ENCODE assay signal across 9 mouse cellular contexts in genomic region chr2:38797087-38797624, GRCm38 (mm10).
A peak's percentile ranks its signal among the peaks of the same experiment; 100 is the strongest.
DNase-seq lines count a peak whose midpoint lies in the region; ATAC-seq and TF ChIP-seq lines count a peak whose summit lies in the region.
"Had no signal": no experiment of that assay in that cellular context is flagged by ENCODE, and none has a peak within 500 bp of the region (broad histone marks: within the 10 kb centered on the region; RNA-seq: fewer than 3 reads in every experiment).

No protein-coding gene starts in this region.

- no peaks in the 10 kb centered on the region for H3K9me3 ChIP-seq in lung, postnatal 0 days (ENCODE audit: low read length)
- H3K9me3 ChIP-seq: heart, embryonic 13.5 days had no signal

- H3K9ac ChIP-seq in lung, postnatal 0 days (replicated peaks; ENCODE audit: low read depth) = no peak overlapping the region
- H3K9ac ChIP-seq: heart, embryonic 13.5 days had no signal

- no peaks in the 10 kb centered on the region for H3K36me3 ChIP-seq in lung, postnatal 0 days (ENCODE audit: insufficient read depth, low read length)
- H3K36me3 ChIP-seq: heart, embryonic 13.5 days had no signal

- H3K4me3 ChIP-seq in lung, postnatal 0 days (ENCODE audit: low read depth, low read length) = no peak overlapping the region
- H3K4me3 ChIP-seq: heart, embryonic 13.5 days had no signal

- H3K27ac ChIP-seq in lung, postnatal 0 days (ENCODE audit: low read length) = no peak overlapping the region
- H3K27ac ChIP-seq: heart, embryonic 13.5 days had no signal

- H3K4me2 ChIP-seq in lung, postnatal 0 days (replicated peaks; ENCODE audit: low read depth, low read length) = no peak overlapping the region
- H3K4me2 ChIP-seq: heart, embryonic 13.5 days had no signal

- H3K4me1 ChIP-seq in lung, postnatal 0 days (ENCODE audit: insufficient read depth, low read depth, low read length) = no peaks in the 10 kb centered on the region
- H3K4me1 ChIP-seq: heart, embryonic 13.5 days had no signal

- DNase-seq in CD4-positive helper T cell, adult 2 months (ENCODE audit: low read depth, low spot score) = peak; percentile 60
- peak; percentile 47 for DNase-seq in adrenal gland, adult 8-10 months
- peak; percentile 54 for DNase-seq in embryo, embryonic 11.5 days (ENCODE audit: low read depth, low spot score)
- peak; percentile 23 for DNase-seq in gonadal fat pad, adult 2 months (ENCODE audit: low read depth)
- DNase-seq in kidney, postnatal 4 days = peak; percentile 80 to 81
- DNase-seq in lung, postnatal 0 days (ENCODE audit: low spot score) = peak; percentile 90
- peak; percentile 67 for DNase-seq in ovary, postnatal 14 days (ENCODE audit: low spot score)
- peak; percentile 78 for DNase-seq in thymus, postnatal 25 days

- H3K27me3 ChIP-seq in lung, postnatal 0 days (replicated peaks; ENCODE audit: insufficient read depth, low read length) = no peaks in the 10 kb centered on the region
- H3K27me3 ChIP-seq: heart, embryonic 13.5 days had no signal

- TF ChIP-seq EP300 in lung, postnatal 0 days (IDR thresholded peaks at IDR 0.05) = no peak

- TF ChIP-seq CTCF in lung, postnatal 0 days (IDR thresholded peaks at IDR 0.05) = peak; percentile 95

- ATAC-seq in lung, postnatal 0 days = no peak

- 8% methylated on average over 3 of the region's 3 CpGs for WGBS in lung, postnatal 0 days

Comparison
In these comparisons a context has a peak if more than half of its experiments do, and no peak if none do; other contexts are left out.
1. DNase-seq: peak in every context shown above with its lines; median percentile 90 in lung, postnatal 0 days; 80 in kidney, postnatal 4 days; 78 in thymus, postnatal 25 days; 67 in ovary, postnatal 14 days; 60 in CD4-positive helper T cell, adult 2 months; 54 in embryo, embryonic 11.5 days; 47 in adrenal gland, adult 8-10 months; 23 in gonadal fat pad, adult 2 months.